Mouse (Mus musculus): ENCODE data around the gene Arhgap6.

GRCm38 (mm10) chrX:168907586-168907985 is 112.7 kb downstream of the Arhgap6 start:
- TF ChIP-seq GATA1 (IDR thresholded peaks at IDR 0.05; ENCODE audit: borderline replicate concordance, low read length): no peak
- no peak for TF ChIP-seq FLI1 (IDR thresholded peaks at IDR 0.05; ENCODE audit: low read length)
